Mouse (Mus musculus): Measurements from ENCODE around the gene Hoxa10.

Hoxa10 gene

GRCm38 (mm10) chr6:52230516-52231165 is 10.0 kb downstream of the Hoxa10 start, which contains the start of gene Hoxa9:
Gene Hoxa9, minus strand, starts transcription at chr6:52231089.
- DNase-seq (ENCODE audit: low read depth, low spot score) = no peak

- peak; percentile 26 for DNase-seq (ENCODE audit: low read depth, low spot score)
Measured at GRCm38 (mm10) chr6:52229558-52230416, 10.9 kb downstream of the Hoxa10 start.

GRCm38 (mm10) chr6:52228475-52229465 is 11.9 kb downstream of the Hoxa10 start:
- DNase-seq (ENCODE audit: low read depth, low spot score) = no peak

- DNase-seq (ENCODE audit: low read depth, low spot score) = no peak
Measured at GRCm38 (mm10) chr6:52227470-52228222, 13.0 kb downstream of the Hoxa10 start.

- no peak for DNase-seq (ENCODE audit: low read depth, low spot score)
Measured at GRCm38 (mm10) chr6:52226569-52227257, 13.9 kb downstream of the Hoxa10 start.

GRCm38 (mm10) chr6:52225612-52226568 is 14.8 kb downstream of the Hoxa10 start:
- DNase-seq (ENCODE audit: low read depth, low spot score) = no peak

- DNase-seq (ENCODE audit: low read depth, low spot score) = no peak
Measured at GRCm38 (mm10) chr6:52224895-52225611, 15.6 kb downstream of the Hoxa10 start.

GRCm38 (mm10) chr6:52223939-52224760 is 16.5 kb downstream of the Hoxa10 start:
- no peak for DNase-seq (ENCODE audit: low read depth, low spot score)

GRCm38 (mm10) chr6:52222729-52223128 is 17.9 kb downstream of the Hoxa10 start:
- no peak for DNase-seq (ENCODE audit: low read depth, low spot score)

- no peak for DNase-seq (ENCODE audit: low read depth, low spot score)
Measured at GRCm38 (mm10) chr6:52221993-52222685, 18.5 kb downstream of the Hoxa10 start.

GRCm38 (mm10) chr6:52221337-52221992 is 19.2 kb downstream of the Hoxa10 start, which contains the start of gene Hoxa7:
Gene Hoxa7, minus strand, starts transcription at chr6:52221854.
- DNase-seq (ENCODE audit: low read depth, low spot score) = peak; percentile 84

GRCm38 (mm10) chr6:52220865-52221310 is 19.8 kb downstream of the Hoxa10 start:
- no peak for DNase-seq (ENCODE audit: low read depth, low spot score)

GRCm38 (mm10) chr6:52220003-52220864 is 20.4 kb downstream of the Hoxa10 start:
- DNase-seq (ENCODE audit: low read depth, low spot score) = no peak

- no peak for DNase-seq (ENCODE audit: low read depth, low spot score)
Measured at GRCm38 (mm10) chr6:52219234-52219942, 21.3 kb downstream of the Hoxa10 start.

All from CD4-positive helper T cell, adult 2 months (primary cell).